Comparison of ENCODE assay signal across 20 mouse cellular contexts in genomic region chr19:59592060-59592459, GRCm38 (mm10).
"Had no signal": no experiment of that assay in that cellular context is flagged by ENCODE, and none has a peak within 500 bp of the region (broad histone marks: within the 10 kb centered on the region; RNA-seq: fewer than 3 reads in every experiment).

No protein-coding gene starts in this region.

- H3K9ac ChIP-seq: limb, embryonic 12.5 days; limb, embryonic 15.5 days; liver, embryonic 14.5 days; liver, postnatal 0 days; lung, embryonic 14.5 days; midbrain, embryonic 12.5 days; midbrain, embryonic 15.5 days; neural tube, embryonic 12.5 days had no signal

- H3K27me3 ChIP-seq: limb, embryonic 12.5 days; limb, embryonic 15.5 days; midbrain, embryonic 15.5 days had no signal

- H3K36me3 ChIP-seq: limb, embryonic 12.5 days; limb, embryonic 15.5 days; midbrain, embryonic 12.5 days; midbrain, embryonic 15.5 days; neural tube, embryonic 12.5 days had no signal

- H3K4me3 ChIP-seq: limb, embryonic 12.5 days; limb, embryonic 15.5 days; midbrain, embryonic 12.5 days; midbrain, embryonic 15.5 days; neural tube, embryonic 12.5 days had no signal

- H3K4me2 ChIP-seq: limb, embryonic 12.5 days; limb, embryonic 15.5 days; liver, embryonic 11.5 days; lung, embryonic 14.5 days; midbrain, embryonic 12.5 days; midbrain, embryonic 15.5 days; neural tube, embryonic 12.5 days had no signal

- H3K27ac ChIP-seq: limb, embryonic 12.5 days; limb, embryonic 15.5 days; liver, embryonic 14.5 days; macrophage; midbrain, embryonic 12.5 days; midbrain, embryonic 15.5 days; neural tube, embryonic 12.5 days had no signal

- H3K9me3 ChIP-seq: limb, embryonic 12.5 days; limb, embryonic 15.5 days; midbrain, embryonic 12.5 days; midbrain, embryonic 15.5 days; neural tube, embryonic 12.5 days had no signal

- DNase-seq: kidney, adult 11 months; kidney, adult 8-10 months; kidney, postnatal 36 days; layer of hippocampus, postnatal 36 days; left cerebral cortex, postnatal 4 days; liver, postnatal 0 days; lung, embryonic 14.5 days; retina, postnatal 1 day; right cerebral cortex, postnatal 25 days; thymus, adult 18-20 months; thymus, postnatal 36 days had no signal

- ATAC-seq: liver, postnatal 0 days; lung, postnatal 0 days; midbrain, embryonic 15.5 days had no signal
